ENCODE assay signal across 9 mouse cellular contexts in genomic region chr12:109402226-109402625, GRCm38 (mm10). TPM values are rescaled to one million over a fixed set of nuclear protein-coding genes. Genes with fewer than 3 reads are reported as not detected.
DNase-seq lines count a peak whose midpoint lies in the region; ATAC-seq and TF ChIP-seq lines count a peak whose summit lies in the region.
"Had no signal": no experiment of that assay in that cellular context is flagged by ENCODE, and none has a peak within 500 bp of the region (broad histone marks: within the 10 kb centered on the region; RNA-seq: fewer than 3 reads in every experiment).

No protein-coding gene starts in this region.

- H3K9me3 ChIP-seq in kidney, postnatal 0 days (replicated peaks; ENCODE audit: low read length), result no peaks in the 10 kb centered on the region
- no peaks in the 10 kb centered on the region for H3K9me3 ChIP-seq in embryonic facial prominence, embryonic 13.5 days
- no peaks in the 10 kb centered on the region for H3K9me3 ChIP-seq in hindbrain, embryonic 13.5 days
- H3K9me3 ChIP-seq in midbrain, embryonic 14.5 days (ENCODE audit: control insufficient read depth, low read length), result no peaks in the 10 kb centered on the region
- no peaks in the 10 kb centered on the region for H3K9me3 ChIP-seq in forebrain, embryonic 16.5 days (ENCODE audit: control insufficient read depth, low read length)

- H3K9ac ChIP-seq in kidney, postnatal 0 days (ENCODE audit: low read depth, low read length), result no peak overlapping the region
- H3K9ac ChIP-seq in embryonic facial prominence, embryonic 13.5 days, result no peak overlapping the region
- no peak overlapping the region; the same call in 1 of the 2 replicates for H3K9ac ChIP-seq in hindbrain, embryonic 13.5 days
- no peak overlapping the region for H3K9ac ChIP-seq in midbrain, embryonic 14.5 days (replicated peaks; ENCODE audit: low read length)
- H3K9ac ChIP-seq in forebrain, embryonic 16.5 days (replicated peaks; ENCODE audit: low read depth, low read length), result no peak overlapping the region

- H3K4me1 ChIP-seq in kidney, postnatal 0 days (replicated peaks; ENCODE audit: insufficient read depth, low read length), result peaks cover 10% of the 10 kb centered on the region
- no peaks in the 10 kb centered on the region for H3K4me1 ChIP-seq in kidney, adult 2 months (ENCODE audit: control insufficient read depth, insufficient read depth, low read length)
- H3K4me1 ChIP-seq in embryonic facial prominence, embryonic 13.5 days, result peaks cover 67% of the 10 kb centered on the region
- peaks cover 48% of the 10 kb centered on the region for H3K4me1 ChIP-seq in hindbrain, embryonic 13.5 days (replicated peaks)
- H3K4me1 ChIP-seq in midbrain, embryonic 14.5 days (ENCODE audit: control insufficient read depth, insufficient read depth, low read length), result peaks cover 6% of the 10 kb centered on the region
- H3K4me1 ChIP-seq in forebrain, embryonic 16.5 days (replicated peaks; ENCODE audit: control insufficient read depth, insufficient read depth, low read length), result peaks cover 7% of the 10 kb centered on the region

- no peaks in the 10 kb centered on the region for H3K36me3 ChIP-seq in kidney, postnatal 0 days (ENCODE audit: insufficient read depth, low read length)
- no peaks in the 10 kb centered on the region for H3K36me3 ChIP-seq in kidney, adult 2 months (ENCODE audit: control insufficient read depth, insufficient read depth, low read length)
- no peaks in the 10 kb centered on the region for H3K36me3 ChIP-seq in embryonic facial prominence, embryonic 13.5 days
- H3K36me3 ChIP-seq in hindbrain, embryonic 13.5 days, result no peaks in the 10 kb centered on the region
- no peaks in the 10 kb centered on the region for H3K36me3 ChIP-seq in midbrain, embryonic 14.5 days (ENCODE audit: control insufficient read depth, insufficient read depth, low read length)
- no peaks in the 10 kb centered on the region for H3K36me3 ChIP-seq in forebrain, embryonic 16.5 days (ENCODE audit: control insufficient read depth, insufficient read depth)

- peak; percentile 81 for DNase-seq in kidney, postnatal 0 days (ENCODE audit: low spot score)
- DNase-seq in kidney, adult 2 months, result no peak
- peak; percentile 52 for DNase-seq in midbrain, embryonic 14.5 days
- DNase-seq in layer of hippocampus, postnatal 36 days, result no peak
- no peak for DNase-seq in frontal cortex, postnatal 10 days (ENCODE audit: low spot score in 2 of 2)

- no peak overlapping the region for H3K4me2 ChIP-seq in kidney, postnatal 0 days (ENCODE audit: low read length)
- H3K4me2 ChIP-seq in embryonic facial prominence, embryonic 13.5 days, result no peak overlapping the region
- no peak overlapping the region for H3K4me2 ChIP-seq in hindbrain, embryonic 13.5 days
- no peak overlapping the region for H3K4me2 ChIP-seq in midbrain, embryonic 14.5 days (ENCODE audit: low read length)
- no peak overlapping the region for H3K4me2 ChIP-seq in forebrain, embryonic 16.5 days (ENCODE audit: low read length)

- ATAC-seq in kidney, postnatal 0 days (replicated peaks; ENCODE audit: low FRiP score, low read depth), result no peak; the same call in 1 of the 2 replicates
- 0 out of 2 replicates have a peak, but pooled peaks have one; percentile 21 for ATAC-seq in embryonic facial prominence, embryonic 13.5 days (ENCODE audit: insufficient number of reproducible peaks, insufficient read depth, low FRiP score, low TSS enrichment, low read depth)
- no peak for ATAC-seq in hindbrain, embryonic 13.5 days (ENCODE audit: low FRiP score)
- ATAC-seq in midbrain, embryonic 14.5 days (ENCODE audit: low FRiP score, low TSS enrichment), result no peak
- ATAC-seq in forebrain, embryonic 16.5 days, result no peak
- ATAC-seq: Patski had no signal

- TF ChIP-seq POLR2A in kidney, adult 2 months (IDR thresholded peaks at IDR 0.05; ENCODE audit: low read depth, low read length), result no peak

- no peak for TF ChIP-seq CTCF in kidney, postnatal 0 days (IDR thresholded peaks at IDR 0.05; ENCODE audit: low read depth)
- no peak for TF ChIP-seq CTCF in kidney, adult 2 months (conservative IDR thresholded peaks at IDR 0.05; ENCODE audit: insufficient read depth, insufficient read length, low read depth, low read length)

- H3K4me3 ChIP-seq in kidney, postnatal 0 days (replicated peaks; ENCODE audit: low read depth, low read length), result no peak overlapping the region
- H3K4me3 ChIP-seq in kidney, adult 2 months (ENCODE audit: insufficient read depth, low read depth, low read length), result no peak overlapping the region
- H3K4me3 ChIP-seq in embryonic facial prominence, embryonic 13.5 days, result no peak overlapping the region
- H3K4me3 ChIP-seq in hindbrain, embryonic 13.5 days, result no peak overlapping the region
- H3K4me3 ChIP-seq in midbrain, embryonic 14.5 days (replicated peaks; ENCODE audit: low read depth, low read length), result no peak overlapping the region
- H3K4me3 ChIP-seq in forebrain, embryonic 16.5 days (replicated peaks; ENCODE audit: low read length), result no peak overlapping the region

- no peaks in the 10 kb centered on the region for H3K27me3 ChIP-seq in kidney, postnatal 0 days (ENCODE audit: insufficient read depth, low read length)
- no peaks in the 10 kb centered on the region for H3K27me3 ChIP-seq in kidney, adult 2 months (replicated peaks; ENCODE audit: control insufficient read depth, insufficient read depth, low read length)
- peaks cover 3% of the 10 kb centered on the region; the same call in 1 of the 2 replicates for H3K27me3 ChIP-seq in embryonic facial prominence, embryonic 13.5 days
- no peaks in the 10 kb centered on the region for H3K27me3 ChIP-seq in hindbrain, embryonic 13.5 days
- no peaks in the 10 kb centered on the region for H3K27me3 ChIP-seq in midbrain, embryonic 14.5 days (ENCODE audit: control insufficient read depth, insufficient read depth, low read length)
- no peaks in the 10 kb centered on the region for H3K27me3 ChIP-seq in forebrain, embryonic 16.5 days (replicated peaks; ENCODE audit: control insufficient read depth, insufficient read depth, low read length)
- H3K27me3 ChIP-seq: Patski had no signal

- no peak overlapping the region for H3K27ac ChIP-seq in kidney, postnatal 0 days
- H3K27ac ChIP-seq in kidney, adult 2 months (ENCODE audit: insufficient read depth, low read depth, low read length), result no peak overlapping the region
- peak overlapping the region; percentile 78 for H3K27ac ChIP-seq in embryonic facial prominence, embryonic 13.5 days
- peak overlapping the region; percentile 62; the same call in 1 of the 2 replicates for H3K27ac ChIP-seq in hindbrain, embryonic 13.5 days
- H3K27ac ChIP-seq in midbrain, embryonic 14.5 days (replicated peaks; ENCODE audit: low read depth, low read length), result no peak overlapping the region
- H3K27ac ChIP-seq in forebrain, embryonic 16.5 days (ENCODE audit: low read length), result no peak overlapping the region

- 8% methylated on average over 9 of the region's 9 CpGs for WGBS in kidney, postnatal 0 days
- WGBS in kidney, adult 2 months, result 36% methylated on average over 9 of the region's 9 CpGs
- WGBS in embryonic facial prominence, embryonic 13.5 days, result 21% methylated on average over 9 of the region's 9 CpGs
- 22% methylated on average over 9 of the region's 9 CpGs for WGBS in hindbrain, embryonic 13.5 days
- WGBS in midbrain, embryonic 14.5 days, result 35% methylated on average over 9 of the region's 9 CpGs
- WGBS in forebrain, embryonic 16.5 days, result 47% methylated on average over 9 of the region's 9 CpGs

RNA-seq across cellular contexts. Expression of gene Dlk1, which starts 50.4 kb away (rescaled TPM):
- polyA plus RNA-seq in kidney, postnatal 0 days (2015; fragmentation: Nextera tagmentation; extraction: Ambion mirVana), result 25.2 and 31.1 TPM in 2 replicates
- 3.4 and 4.6 TPM in 2 replicates for polyA plus RNA-seq in kidney, adult 2 months (2012; rRNA removed)
- polyA plus RNA-seq in embryonic facial prominence, embryonic 13.5 days (2015; fragmentation: Nextera tagmentation; extraction: Ambion mirVana), result 176 and 272 TPM in 2 replicates
- 88.0 and 102 TPM in 2 replicates for polyA plus RNA-seq in hindbrain, embryonic 13.5 days (2015; fragmentation: Nextera tagmentation; extraction: Ambion mirVana)
- polyA plus RNA-seq in midbrain, embryonic 14.5 days (2014; fragmentation: Nextera tagmentation; extraction: Ambion mirVana), result 50.3 and 51.4 TPM in 2 replicates
- 1 to 10 TPM; 3.5 to 5.5 TPM for total RNA-seq in layer of hippocampus, postnatal 36 days (2021)
- 21.2 and 34.2 TPM in 2 replicates for polyA plus RNA-seq in forebrain, embryonic 16.5 days (2015; fragmentation: Nextera tagmentation; extraction: Ambion mirVana)
- polyA plus RNA-seq: Patski had no signal

Comparison
In these comparisons a context has a peak if more than half of its experiments do, and no peak if none do; other contexts are left out.
1. DNase-seq: peak in kidney, postnatal 0 days (single experiment) and midbrain, embryonic 14.5 days (single experiment); none in kidney, adult 2 months (single experiment), layer of hippocampus, postnatal 36 days (0 of 2) and frontal cortex, postnatal 10 days (0 of 2).
2. H3K27ac ChIP-seq: peak in embryonic facial prominence, embryonic 13.5 days (single experiment) and hindbrain, embryonic 13.5 days (single experiment); none in kidney, postnatal 0 days (single experiment), kidney, adult 2 months (single experiment), midbrain, embryonic 14.5 days (single experiment) and forebrain, embryonic 16.5 days (single experiment).